Mouse (Mus musculus): ENCODE data around the gene Cpeb1.
A peak's percentile ranks its signal among the peaks of the same experiment; 100 is the strongest.
"Not testable (repeated sequence)": the region's sequence is repeated elsewhere in the genome, so short reads cannot be mapped to it uniquely, and the experiment has no call there.

Gene Cpeb1

DNA sequence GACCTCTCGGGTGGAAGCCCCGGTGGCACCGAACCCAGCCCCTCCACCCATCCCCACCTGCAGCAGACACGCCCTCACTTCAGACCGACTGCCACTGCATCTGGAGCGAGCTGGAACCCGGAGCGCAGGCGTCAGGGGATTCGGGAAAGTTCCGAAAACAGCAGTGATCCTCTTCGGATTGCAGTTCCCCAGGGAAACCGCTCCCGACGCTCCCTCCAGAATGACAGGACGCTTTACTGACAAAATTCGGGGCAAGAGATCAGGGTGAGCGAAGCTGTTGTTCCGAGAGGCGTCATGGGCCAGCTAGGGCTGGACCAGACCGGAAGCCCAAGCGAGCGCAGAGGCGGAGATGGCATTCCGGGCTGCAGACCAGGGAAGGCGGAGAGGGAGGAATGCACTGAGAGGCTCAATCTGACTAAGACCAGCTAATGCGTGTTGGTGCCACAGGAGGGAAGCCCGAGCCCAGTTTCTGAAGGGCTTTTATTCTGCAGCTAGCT lies at the start of gene Cpeb1:
TSS of gene Cpeb1 (minus strand) at position 311 of the 497 bp plus-strand sequence.
- no peak for DNase-seq (ENCODE audit: low read depth)

DNA sequence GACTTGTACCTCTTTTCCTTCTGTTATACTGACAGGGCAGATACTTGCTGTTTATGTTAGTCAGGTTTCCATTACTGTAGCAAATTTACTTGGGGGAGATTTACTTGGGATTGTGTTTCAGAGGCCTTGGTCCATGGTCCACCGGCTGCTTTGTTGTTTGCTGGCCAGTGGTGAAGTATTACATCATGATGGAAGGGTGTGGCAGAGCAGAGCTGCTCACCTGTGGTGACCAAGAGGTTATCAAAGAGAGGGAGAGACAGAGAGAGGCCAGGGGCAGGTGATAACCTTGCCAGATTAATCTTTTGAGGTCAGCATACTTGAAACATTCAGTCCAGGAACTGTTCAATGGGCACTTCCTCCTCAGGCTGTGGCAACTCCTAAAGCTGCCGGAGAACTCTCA lies 45.8 kb upstream of the Cpeb1 start:
- no peak for DNase-seq (ENCODE audit: low read depth)

DNA sequence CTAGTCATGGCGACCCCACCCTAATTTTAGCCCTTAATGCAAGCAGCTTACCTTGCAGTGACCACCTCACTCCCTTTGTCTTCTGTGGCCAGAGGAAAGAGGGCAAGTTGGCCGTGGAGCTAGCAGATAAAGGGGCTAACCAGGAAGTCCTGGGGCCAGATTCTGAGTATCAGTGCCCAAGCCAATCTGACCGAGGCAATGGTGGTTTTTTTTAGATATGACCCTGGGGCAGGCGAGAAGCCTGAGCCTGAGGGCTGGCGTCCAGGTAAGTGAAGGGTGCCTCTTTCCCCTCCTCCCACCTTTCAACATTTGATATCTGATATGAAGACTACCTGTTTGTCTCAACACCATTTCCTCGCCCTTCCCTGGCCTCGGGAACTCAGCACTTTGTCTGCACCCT lies 42.9 kb upstream of the Cpeb1 start, which contains the start of gene BC048679:
TSS of gene BC048679 (minus strand) at position 101 of the 400 bp plus-strand sequence.
- DNase-seq (ENCODE audit: low read depth): no peak

DNA sequence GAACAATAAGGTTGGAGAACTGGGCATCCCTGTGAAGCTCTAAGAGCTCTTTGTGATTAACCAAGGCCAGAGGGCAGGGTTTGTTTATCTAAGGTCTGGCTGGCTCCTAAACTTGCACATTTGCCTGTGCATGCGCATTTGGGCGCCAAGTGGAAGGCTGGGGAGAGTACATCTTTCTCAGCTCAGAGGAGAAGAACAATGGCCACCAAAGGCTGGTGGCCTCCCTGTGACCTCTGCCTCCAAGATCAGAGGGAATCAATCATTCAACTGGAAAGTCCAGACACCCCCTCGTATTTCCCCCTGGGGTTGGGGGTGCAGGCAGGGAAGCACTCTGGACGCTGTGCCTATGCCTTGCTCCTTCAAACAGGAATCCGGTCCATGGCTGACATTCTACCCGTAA lies 41.9 kb upstream of the Cpeb1 start:
- no peak for DNase-seq (ENCODE audit: low read depth)

DNA sequence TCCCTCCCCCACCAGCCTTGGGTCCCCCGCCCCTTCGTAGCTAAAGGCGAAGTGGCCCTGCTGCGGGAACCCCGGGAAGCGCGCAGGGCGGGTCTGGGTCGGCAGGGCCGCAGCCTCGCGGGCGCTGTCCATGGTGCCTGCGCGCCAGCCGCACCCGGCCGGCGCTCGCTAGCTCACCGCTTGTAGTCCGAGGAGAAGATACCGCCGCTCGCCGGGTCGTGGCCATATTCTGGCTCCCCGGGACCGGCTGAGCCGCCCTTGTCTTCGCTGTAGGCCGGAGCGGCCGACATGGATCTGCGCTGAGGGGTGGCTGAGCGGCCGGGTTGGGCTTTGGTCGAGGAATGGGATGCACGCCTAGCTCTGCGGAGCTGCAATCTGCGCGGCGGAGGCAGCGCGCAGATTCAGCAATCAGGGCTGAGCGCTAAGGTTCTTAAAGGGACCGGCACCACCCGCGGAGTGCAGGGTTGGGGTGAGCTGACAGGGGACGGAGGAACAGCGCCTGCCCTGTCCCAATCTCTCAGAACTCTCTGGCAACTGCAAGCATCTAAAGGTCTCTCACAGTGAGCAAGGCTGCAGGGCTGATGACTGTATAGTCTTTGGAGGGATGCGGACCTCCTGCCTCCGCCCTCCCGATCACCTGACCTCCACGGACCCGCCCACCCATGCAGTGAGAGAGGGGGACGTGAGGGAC lies 38.2 kb upstream of the Cpeb1 start, which contains the start of gene Ap3b2:
TSS of gene Ap3b2 (minus strand) at position 595 of the 691 bp plus-strand sequence.
- DNase-seq (ENCODE audit: low read depth): no peak

DNA sequence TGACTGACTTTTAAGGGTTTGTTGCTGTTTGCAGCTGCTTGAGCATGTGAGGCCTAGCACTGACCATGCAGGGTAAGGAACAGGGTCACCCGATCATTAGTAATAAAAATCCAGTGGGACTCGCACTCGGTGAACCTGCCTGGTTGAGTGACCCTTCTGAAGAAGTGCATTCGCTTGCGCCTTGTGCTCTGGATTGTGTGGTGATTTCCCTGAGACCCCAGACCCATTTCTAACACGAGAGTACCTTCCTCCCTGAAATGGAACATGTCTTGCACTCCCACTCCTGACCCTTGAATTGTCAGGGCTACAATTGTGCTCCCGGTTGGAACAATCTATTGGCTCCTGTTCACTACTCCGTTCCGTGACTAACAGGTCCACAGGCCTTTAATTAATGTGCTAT lies 37.4 kb upstream of the Cpeb1 start:
- DNase-seq (ENCODE audit: low read depth): no peak

DNA sequence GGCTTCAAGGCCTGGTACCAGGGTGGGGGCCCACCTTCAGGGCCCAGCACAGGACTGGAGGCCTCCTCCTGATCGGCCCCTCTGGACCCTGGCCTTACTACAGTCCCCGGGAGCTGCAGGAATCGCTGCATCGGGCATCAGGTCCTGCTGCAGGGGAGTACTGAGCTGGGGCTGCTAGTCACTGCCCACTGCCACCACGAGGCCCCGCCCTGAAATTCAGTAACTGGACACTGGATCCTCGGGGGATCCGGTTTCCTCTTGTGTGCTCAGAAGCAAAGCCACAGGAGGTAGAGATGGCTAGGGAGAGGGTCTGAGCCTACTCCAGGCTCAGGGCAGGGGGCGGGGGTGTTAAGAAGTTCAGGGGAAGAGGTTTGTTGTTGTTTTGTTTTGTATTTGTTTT lies 34.4 kb upstream of the Cpeb1 start:
- DNase-seq (ENCODE audit: low read depth): no peak

DNA sequence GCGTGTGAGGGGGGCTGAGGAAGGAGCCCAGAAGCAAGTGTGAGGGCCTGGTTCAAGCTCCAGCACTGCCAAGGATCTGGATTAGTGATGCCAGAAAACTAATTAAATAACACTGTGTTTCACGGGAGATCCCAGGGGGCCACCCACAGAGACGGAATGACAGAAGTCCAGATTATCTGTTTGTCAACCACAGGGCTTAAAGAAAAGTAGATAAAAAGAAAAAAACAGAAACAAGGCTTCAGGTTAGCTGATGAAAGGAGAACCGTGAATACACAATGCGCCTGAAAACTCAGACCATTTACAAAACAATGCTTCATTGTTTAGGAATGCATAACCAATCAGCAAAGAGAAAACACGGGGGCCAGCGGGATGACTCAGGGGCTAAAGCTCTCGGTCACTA lies 25.5 kb upstream of the Cpeb1 start:
- no peak for DNase-seq (ENCODE audit: low read depth)

DNA sequence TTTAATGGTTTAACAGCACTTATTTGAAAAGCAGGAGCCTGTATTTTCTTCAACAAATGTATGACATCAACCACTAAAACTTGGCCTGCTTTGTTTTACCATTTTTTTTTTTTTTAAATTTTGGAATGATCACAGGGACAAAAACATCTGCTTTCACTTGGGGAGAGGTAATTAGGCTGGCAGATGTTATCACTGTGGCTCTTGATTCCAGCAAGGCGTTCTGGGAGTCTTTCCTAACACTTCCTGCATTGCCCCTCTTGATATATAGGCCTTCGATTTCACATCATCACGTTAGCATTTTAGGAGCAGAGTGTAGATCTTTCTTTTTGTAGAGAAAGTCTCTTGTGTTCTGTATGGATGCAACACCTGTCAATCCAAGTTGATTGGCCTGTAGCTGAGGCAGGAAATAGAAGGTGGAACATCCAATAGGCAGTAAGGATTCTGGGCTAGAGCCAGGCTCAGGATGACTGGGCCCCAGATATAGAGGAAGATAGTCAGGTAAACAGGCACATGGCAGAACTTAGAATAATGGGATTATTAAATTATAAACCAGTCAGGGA lies 24.3 kb upstream of the Cpeb1 start:
- DNase-seq (ENCODE audit: low read depth): no peak

DNA sequence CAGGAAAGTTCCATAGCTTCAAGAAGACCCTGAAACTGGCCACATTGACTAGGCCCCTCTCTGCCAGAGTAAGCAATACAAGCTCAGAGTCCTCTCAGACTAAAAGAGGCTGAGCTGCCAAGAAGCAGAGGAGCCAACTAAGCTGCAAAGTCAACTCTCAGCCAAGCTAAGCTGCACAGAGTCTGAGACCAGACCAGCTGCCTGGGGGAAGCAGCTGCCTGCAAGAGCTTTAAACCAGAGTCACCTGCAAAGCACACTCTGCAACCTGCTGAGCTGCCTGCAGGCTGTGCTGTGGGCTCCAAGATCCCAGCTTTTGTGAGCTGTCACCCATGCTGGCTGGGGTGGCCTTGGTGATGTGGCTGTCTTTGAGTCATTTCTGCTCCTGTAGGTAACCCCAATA lies 23.0 kb upstream of the Cpeb1 start:
- not testable (repeated sequence) for DNase-seq (ENCODE audit: low read depth)

DNA sequence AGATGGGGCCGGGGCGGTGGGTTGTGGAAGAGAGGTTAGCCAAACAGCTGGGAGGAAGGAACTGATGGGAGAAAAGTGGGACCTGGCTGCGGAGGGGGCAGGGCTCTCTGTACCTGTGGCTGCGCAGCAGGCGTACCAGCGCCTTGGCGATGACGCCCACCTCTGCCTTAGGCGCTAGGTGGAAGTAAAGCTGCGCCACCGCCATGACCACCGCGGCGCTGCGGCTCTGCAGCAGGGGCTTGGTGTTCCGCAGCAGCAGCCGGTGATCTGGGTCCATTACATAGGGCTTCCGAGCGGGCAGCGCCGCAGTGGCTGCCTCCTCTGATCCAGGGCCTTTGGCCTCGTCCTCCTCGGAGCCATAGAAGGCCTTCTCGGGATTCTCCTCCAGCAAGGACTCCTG lies 21.6 kb upstream of the Cpeb1 start:
- no peak for DNase-seq (ENCODE audit: low read depth)

DNA sequence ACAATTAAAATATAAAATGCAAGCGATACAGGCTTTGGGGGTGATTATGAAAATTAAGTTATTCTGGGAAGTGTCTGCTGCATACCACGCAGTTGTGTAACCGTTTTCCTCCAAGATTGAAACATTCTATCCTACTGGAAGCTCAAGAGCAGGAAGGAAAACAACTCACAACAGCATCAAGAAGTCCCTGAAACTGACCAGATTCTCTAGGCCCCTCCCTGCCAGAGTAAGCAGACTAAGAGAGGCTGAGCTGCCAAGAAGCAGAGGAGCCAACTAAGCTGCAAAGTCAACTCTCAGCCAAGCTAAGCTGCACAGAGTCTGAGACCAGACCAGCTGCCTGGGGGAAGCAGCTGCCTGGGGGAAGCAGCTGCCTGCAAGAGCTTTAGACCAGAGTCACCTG lies 20.0 kb upstream of the Cpeb1 start:
- no peak for DNase-seq (ENCODE audit: low read depth)

DNA sequence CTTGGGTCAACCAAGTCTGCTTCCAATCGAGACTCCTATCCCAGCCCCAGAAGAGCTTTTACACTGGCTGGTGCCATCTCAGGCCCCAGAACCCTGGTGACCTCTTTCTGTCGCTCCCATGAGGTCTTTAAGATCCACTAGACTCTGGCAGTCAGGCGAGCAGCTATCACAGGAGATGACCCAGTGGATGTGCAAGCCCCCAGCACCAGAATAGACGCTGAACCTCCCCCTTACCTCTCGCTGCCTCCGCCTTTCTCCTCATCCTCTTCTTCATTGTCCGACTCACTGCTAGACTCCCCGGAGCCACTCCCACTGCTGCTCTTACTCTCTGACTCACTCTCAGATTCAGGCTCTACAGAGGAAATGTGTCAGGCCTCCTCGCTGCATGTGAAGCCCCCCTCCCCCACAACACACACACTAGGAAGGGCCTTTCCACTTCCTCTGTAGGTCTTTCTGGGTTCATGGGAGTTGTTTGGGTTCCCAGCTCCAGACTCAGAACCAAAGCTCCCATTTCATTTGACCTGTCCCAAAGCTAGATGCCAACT lies 9.7 kb upstream of the Cpeb1 start:
- DNase-seq (ENCODE audit: low read depth): no peak

DNA sequence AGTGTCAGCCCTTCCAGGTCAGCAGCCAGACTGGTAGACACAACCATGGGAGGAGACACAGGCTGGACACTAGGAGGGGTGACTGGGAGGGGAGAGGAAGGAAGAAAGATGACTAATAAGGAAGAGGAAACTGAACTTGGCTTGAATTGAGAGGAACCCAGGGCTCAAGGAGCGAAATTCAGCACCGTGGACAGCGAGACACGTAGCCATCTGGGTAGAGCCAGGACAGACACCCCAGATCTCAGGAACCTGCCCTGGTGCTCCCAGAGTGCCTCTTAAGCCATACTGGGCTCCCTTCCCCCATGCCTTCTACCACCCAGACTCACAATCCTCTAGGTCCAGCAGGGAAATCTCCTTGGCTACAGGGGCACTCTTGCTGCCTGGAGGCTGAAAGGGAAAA lies 8.9 kb upstream of the Cpeb1 start:
- no peak for DNase-seq (ENCODE audit: low read depth)

DNA sequence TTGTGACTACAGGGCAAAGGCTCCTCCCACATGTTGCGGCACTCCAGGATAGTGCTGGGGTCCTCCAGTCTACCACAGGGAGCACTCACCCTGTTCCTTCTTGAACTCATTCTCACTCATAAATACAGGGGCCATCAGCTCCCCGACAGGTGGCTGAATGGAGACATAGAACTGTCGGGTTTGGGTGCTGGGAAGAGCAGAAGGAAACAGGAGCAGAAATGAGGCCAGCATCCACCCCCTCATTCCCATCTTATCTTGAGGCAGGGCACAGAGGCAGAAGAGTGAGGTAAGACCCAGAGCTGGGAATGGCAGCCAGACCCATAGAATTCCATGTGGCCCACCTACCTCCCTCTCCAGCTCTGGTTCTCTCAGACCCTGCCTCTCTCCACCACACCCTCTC lies 7.5 kb upstream of the Cpeb1 start:
- no peak for DNase-seq (ENCODE audit: low read depth)

DNA sequence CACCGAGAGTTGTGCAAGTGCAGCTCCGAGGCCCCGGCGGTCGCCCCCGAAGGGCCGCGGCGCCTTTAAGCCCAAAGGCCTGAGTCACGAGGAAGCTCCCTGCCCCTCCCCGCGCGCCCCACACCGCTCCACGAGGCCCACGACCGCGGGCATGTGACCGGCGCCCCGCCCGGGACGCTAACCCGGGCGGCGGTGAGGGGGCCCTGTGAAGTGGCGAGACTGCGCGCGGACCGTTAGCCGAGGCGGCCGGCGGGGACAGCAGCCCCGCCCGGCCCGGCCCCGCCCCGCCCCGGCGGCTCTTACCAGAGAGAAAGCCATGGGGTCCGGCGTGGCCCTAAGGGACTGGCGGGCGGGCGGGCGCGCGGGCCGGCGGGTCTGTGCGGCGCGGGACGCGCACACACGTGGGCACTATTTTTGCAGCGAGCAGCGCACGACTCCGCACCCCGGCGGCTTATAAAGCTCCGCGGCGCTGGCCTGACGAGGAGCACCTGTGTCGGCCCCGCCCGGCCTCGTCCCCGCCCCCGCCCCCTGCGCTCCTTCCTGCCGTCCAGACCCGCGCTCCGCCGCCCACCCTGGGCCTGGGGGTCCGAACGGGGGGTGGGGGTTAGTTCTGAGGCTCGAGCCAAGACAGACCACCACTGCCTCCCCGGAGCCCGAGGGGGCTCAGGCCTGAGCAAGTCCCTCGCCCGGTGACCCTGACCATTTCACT lies 780 bp downstream of the Cpeb1 start:
- DNase-seq (ENCODE audit: low read depth): peak; percentile 8

DNA sequence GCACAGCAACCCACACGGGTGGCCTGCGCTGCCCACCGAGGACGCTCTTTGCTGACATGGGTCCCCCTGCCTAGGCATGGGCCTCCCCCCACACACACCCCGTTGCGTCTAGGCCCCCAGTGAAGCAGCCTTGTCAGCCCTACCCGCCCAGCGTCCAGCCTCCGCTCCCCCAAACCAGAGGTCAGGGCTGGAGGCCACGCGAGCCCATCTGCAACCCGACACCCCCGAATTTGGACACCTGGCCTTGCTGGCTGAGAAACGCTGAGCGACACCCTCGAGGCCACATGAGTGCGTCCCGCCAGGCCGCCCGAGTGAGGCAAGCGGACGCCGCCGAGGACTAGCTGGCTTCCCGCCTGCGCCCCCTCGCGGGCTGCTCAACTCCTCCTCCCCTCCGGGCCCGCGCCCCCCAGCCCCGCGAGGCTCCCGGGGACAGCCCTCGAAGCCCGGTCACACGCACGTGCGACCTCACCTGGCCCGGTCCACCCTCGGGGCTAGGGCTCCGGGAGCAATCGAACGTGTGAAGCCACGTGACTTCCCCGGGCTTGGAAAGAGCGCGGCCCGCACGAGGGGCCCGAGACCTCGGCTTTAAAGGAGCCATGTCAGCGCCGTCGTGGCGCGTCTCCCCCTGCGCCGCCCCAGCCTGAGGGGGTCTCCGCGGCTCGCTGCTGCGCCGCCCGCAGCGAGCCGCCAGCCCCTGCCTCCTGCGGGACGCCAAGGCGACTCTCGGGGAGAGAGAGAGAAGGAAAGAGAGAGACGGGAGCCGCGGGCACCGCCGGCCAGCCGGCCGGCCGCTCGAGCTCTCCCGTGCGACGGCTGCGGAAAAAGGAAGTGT lies 1.6 kb downstream of the Cpeb1 start:
- peak; percentile 28 for DNase-seq (ENCODE audit: low read depth)

DNA sequence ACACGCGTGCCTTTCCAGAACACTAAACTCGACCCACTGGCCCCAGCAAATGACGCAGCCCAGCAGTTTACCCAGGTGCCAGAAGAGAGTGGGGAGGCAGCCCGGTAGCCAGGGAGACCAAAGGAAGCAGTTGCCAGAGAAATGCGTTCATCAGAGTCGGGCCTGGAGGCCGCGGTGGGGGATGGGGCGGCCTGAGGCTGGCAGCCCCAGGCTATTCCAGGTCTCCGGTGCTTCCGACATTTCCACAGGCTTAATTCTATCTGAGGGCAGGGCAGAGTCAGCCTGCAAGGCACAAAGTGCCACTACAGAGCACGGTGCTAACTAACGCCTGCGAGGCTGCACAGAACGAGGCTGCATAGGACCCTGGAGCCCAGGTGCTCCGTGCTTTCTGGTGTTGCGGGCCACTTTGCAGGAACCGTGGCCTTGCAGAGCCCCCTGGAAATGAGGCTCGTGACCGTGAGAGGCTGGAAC lies 2.3 kb downstream of the Cpeb1 start:
- DNase-seq (ENCODE audit: low read depth): no peak

DNA sequence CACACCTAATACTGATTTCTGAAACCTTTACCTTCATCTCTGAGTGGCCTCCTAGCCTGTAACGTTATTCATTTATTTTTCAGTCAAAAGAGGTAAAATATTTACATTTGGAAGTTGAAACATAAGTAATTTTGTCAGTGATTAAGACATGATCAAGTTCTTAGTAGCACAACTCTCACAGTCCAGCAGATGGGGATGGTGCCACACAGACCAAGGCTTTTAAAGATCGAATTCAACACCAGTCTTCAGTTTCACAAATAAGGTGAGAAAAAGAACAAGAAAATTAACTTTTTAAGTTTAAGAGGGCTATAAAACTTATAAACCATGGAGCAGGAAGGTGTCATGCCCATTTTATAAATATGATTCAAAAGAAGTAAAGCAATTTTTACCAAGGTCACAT lies 56.3 kb downstream of the Cpeb1 start:
- DNase-seq (ENCODE audit: low read depth): peak; percentile 48

DNA sequence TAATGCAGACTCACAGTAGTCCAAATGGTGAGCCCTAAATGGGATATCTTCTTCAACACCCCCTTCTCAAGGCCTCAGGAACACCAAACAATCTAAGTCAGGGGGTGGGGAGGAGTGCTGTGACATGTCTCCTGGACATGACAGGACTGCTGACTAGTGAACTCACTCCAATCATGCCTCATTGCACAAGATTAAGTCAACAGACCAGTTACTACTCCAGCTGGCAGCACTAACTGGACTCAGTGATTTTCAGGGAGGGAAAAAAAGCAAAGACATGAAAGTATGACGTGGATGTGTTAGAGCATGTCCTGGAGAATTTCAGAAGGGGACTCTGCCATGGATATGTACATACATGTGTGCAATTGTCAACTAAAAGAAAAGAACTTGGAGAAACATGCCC lies 75.9 kb downstream of the Cpeb1 start:
- DNase-seq (ENCODE audit: low read depth): no peak

DNA sequence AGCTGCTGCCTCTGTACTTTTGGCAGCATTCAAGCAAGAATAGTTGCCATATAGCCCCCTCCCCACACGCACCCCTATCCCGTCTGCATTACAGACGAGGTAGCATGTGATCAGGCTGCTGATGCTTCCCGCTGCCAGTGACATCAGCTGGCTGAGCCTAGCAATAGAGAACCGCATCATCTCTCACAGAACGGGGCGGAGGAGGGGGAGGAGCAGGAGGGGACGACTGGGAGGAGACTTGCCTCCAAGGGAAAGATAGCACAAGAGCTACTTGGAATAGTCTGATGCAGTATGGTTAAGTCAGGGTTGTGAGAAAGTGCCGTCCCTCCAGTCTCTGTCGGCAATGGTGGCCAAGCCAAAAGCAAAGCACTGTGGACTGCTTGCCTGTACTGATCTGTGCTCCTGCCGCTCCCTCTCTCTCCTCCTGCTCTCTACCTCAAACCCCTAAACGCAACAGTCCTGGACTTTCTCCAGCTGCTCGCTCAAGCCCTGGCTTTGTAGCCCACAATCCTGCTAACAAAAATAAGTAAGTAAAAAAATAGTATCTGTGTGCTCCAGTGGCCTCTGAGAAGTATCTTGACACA lies 82.8 kb downstream of the Cpeb1 start:
- no peak for DNase-seq (ENCODE audit: low read depth)

DNA sequence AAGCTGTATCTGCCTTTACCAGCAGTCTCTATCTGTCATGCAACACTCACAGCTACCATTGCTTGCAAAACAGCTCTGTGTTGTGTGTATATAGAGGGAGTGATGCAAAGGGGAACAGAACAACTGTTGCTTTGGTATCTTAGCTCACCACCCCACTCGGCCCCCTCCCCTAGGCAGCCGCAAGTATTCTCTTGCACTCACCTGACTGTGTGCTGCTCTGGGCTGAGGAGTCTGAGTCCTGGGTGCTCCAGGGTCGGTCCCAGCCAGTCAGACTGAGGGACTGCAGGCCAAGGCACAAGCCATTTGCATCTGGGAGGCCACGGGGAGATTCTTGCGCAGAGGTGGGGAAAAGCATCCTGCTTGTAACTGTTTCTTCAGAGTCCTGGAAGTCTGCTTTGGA lies 83.5 kb downstream of the Cpeb1 start:
- DNase-seq (ENCODE audit: low read depth): no peak

Measured in naive thymus-derived CD4-positive, alpha-beta T cell, adult 2 months (primary cell).